Mouse (Mus musculus) cerebellum, adult 11-12 months (tissue): ENCODE results near the gene Fgf18.

Source experiments
- DNase-seq: peaks from one replicate; pipeline ENCODE4 v3.0.0; 2022

The Fgf18 gene

GRCm38 (mm10) chr11:33150364-33150763 lies 3.2 kb upstream of the Fgf18 start:
- no peak for DNase-seq

GRCm38 (mm10) chr11:33149453-33149852 lies 2.3 kb upstream of the Fgf18 start:
- no peak for DNase-seq

GRCm38 (mm10) chr11:33149088-33149436 lies 1.9 kb upstream of the Fgf18 start:
- no peak for DNase-seq

- DNase-seq: peak; percentile 66
Observed at GRCm38 (mm10) chr11:33148338-33149087, 1.3 kb upstream of the Fgf18 start.

GRCm38 (mm10) chr11:33147572-33148337 lies 555 bp upstream of the Fgf18 start:
- no peak for DNase-seq

- DNase-seq: peak; percentile 34
Observed at GRCm38 (mm10) chr11:33146651-33147131, 509 bp downstream of the Fgf18 start.

- peak; percentile 51 for DNase-seq
Observed at GRCm38 (mm10) chr11:33146143-33146497, 1.1 kb downstream of the Fgf18 start.

- no peak for DNase-seq
Observed at GRCm38 (mm10) chr11:33145201-33146142, 1.7 kb downstream of the Fgf18 start.

- DNase-seq: no peak
Observed at GRCm38 (mm10) chr11:33143906-33144305, 3.3 kb downstream of the Fgf18 start.

- DNase-seq: no peak
Observed at GRCm38 (mm10) chr11:33142801-33143200, 4.4 kb downstream of the Fgf18 start.

- DNase-seq: no peak
Observed at GRCm38 (mm10) chr11:33140111-33140460, 7.1 kb downstream of the Fgf18 start.

GRCm38 (mm10) chr11:33139458-33140110 lies 7.6 kb downstream of the Fgf18 start:
- DNase-seq: no peak

- no peak for DNase-seq
Observed at GRCm38 (mm10) chr11:33138686-33139085, 8.5 kb downstream of the Fgf18 start.

GRCm38 (mm10) chr11:33134391-33134986 lies 12.7 kb downstream of the Fgf18 start:
- no peak for DNase-seq

- DNase-seq: no peak
Observed at GRCm38 (mm10) chr11:33132619-33133338, 14.4 kb downstream of the Fgf18 start.

GRCm38 (mm10) chr11:33127058-33127457 lies 20.1 kb downstream of the Fgf18 start:
- no peak for DNase-seq

- DNase-seq: no peak
Observed at GRCm38 (mm10) chr11:33122575-33123268, 24.5 kb downstream of the Fgf18 start.

GRCm38 (mm10) chr11:33119556-33119955 lies 27.6 kb downstream of the Fgf18 start:
- DNase-seq: no peak

- no peak for DNase-seq
Observed at GRCm38 (mm10) chr11:33119116-33119515, 28.1 kb downstream of the Fgf18 start.

GRCm38 (mm10) chr11:33118480-33118879 lies 28.7 kb downstream of the Fgf18 start:
- DNase-seq: no peak

GRCm38 (mm10) chr11:33115796-33116195 lies 31.4 kb downstream of the Fgf18 start:
- DNase-seq: no peak
